Mouse (Mus musculus) MN1 (cell line): ENCODE data around the gene Gm21778.
"Not testable (repeated sequence)": the region's sequence is repeated elsewhere in the genome, so short reads cannot be mapped to it uniquely, and the experiment has no call there.

Experiments
- DNase-seq: peaks from one replicate; pipeline ENCODE4 v3.0.0-alpha.2; 2016; ENCODE audit warnings: low spot score

Gene Gm21778

GRCm38 (mm10) chrY:5942160-5942559 lies at the start of gene Gm21778:
Gene Gm21778, plus strand, starts transcription at chrY:5942460.
- DNase-seq: not testable (repeated sequence)
